Mouse (Mus musculus) brain, adult 2 months (tissue): ENCODE data around the gene Foxj2.

Source experiments
- DNase-seq: peaks from one replicate; pipeline ENCODE4 v3.0.0; 2011; ENCODE audit warnings: low read depth, low spot score

Gene Foxj2

DNA sequence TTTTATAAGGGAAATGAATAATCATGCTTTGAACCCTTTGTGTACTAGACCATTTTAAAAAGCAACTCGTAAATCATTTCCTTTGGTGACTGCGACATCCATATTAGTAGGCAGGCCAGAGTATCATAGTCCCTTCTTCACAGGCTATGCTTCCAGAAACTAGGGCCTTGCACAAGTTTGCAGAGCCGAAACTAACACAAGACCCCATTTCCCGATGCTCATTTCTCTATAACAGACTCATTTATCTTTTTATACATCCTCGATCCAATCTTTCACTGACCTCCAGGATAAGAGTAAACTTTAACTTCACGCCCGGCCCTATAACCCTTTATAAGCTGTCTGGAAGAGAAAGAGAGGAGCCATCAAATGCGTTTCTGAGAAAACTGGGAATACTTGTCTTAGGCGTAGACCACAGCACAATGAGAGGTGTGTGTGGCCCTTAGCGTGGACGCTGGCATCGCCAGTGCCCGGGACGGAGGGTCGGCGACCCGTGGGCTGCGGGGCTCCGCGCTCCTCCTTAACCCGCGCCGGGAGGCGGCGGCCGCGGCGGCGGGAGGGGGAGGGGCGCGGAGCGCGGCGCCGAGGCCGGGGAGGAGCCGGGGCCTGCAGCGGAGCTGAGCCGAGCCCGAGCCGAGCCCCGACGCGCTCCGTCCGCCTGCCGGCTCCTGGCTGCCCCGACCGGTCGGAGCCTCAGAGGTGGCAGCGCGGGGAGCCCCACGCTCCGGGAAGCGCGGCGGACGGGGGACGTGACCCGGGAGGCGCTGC lies at the start of gene Foxj2:
Foxj2 (plus strand) TSS at position 609 of the 765 bp plus-strand sequence.
- peak; percentile 74 for DNase-seq

DNA sequence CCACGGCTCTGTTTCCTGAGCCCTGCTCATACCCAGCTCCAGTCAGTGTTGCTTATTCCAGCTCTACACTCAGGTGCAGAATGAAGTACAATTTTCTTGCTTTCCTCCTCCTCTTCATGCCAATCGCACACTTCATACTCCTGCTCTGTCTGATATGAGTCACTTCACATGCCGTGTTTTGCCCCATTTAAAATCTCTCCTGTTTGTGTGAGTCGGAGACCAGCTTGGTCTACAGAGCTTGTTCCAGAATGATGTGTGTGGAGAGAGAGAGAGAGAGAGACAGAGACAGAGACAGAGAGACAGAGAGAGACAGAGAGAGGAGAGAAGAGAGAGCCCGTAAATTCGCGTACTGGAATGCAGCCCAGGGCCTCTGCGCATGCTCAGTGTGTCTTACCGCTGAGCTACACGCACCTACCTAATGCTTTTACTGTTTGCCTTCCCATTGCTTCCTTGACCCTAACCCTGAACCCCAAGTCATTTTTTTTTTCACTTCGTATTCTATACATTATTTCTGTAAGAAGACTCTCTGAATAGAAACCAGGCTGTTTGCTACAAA lies 48.9 kb upstream of the Foxj2 start:
- peak; percentile 85 for DNase-seq

DNA sequence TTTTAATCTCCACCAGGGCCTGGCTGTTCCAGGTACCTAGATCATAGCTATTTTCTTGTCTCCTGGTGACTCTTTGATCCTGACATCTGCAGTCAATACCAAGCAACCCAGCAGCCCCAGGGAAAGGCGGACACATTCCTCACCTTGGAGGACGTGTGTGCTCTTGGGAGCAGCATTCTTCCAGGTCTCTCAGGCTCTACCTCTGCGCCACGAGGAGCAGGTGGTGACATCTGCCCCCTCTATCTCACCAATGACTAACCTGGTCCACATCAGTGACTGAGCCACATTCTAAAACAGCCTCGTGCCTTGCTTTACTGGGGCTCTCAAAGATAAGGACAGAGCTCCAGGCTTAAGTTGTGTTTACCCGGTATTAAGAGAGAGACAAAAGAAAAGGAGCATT lies 47.0 kb upstream of the Foxj2 start:
- DNase-seq, result no peak

DNA sequence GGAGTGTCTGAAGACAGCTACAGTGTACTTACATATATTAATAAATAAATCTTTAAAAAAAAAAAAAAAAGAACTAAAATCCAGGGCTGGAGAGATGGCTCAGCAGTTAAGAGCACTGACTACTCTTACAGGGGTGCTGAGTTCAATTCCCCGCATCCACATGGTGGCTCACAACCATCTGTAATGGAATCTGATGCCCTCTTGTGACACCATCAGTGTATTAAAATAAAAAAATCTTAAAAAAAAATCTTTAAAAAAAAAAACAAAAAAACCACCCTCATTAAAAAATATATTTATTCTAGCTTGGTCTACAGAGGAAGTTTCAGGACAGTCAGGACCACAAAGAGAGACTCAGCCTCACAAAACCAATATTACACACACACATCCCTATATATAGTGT lies 45.4 kb upstream of the Foxj2 start:
- DNase-seq, result no peak

DNA sequence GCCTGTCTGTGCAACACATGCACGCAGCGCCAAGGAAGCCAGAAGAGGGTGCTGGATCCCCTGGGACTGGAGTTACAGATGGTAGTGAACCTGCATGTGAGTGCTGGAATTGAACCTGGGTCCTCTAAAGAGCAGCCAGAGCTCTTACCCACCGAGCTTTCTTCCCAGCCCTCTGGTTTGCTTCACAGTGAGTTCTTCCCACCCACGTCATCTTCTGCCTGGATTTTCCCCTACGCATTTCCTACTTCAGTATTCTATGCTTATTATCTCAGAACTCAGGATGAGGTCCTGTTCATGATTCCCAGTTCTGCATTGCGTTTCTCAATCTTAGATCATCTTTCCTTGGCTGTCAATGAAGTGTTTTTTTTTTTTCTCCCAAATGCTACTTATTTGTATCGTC lies 43.7 kb upstream of the Foxj2 start:
- peak; percentile 54 for DNase-seq

DNA sequence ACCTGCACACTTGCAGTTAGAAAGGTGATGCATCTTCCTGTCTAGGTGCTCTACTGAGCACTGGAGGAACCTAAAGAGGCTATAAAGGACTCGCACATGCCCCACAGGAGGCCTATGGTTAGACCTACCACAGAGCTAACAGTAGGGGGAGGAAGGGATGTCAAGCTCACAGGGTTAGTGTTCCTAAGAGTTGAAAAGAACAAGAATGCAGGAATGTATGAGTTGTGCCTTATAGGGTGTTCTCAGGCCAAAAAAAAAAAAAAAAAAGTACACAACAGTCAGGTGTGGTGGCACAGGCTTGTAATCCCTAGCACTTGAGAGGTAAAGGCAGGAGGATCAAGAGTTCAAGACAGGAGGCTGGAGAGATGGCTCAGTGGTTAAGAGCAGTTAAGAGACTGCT lies 39.8 kb upstream of the Foxj2 start:
- no peak for DNase-seq

DNA sequence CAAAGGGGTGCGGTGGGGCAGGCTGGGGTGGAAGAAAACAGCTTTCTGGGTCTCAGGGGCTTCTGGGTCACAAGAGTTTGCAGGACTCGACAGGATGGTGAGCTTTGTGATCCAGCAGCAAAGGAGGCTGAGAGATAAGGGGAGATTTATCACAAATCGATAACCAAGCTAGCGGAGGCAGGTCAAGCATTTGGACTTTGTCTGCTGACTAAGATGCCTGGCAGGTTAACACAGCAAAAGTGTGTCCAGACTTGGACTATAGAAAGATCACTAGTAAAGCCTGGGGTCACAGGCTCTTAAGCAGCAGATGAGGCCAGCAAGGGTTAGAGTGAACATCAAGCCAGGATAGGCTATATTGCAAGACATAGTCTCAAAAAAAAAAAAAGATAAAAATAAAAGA lies 38.5 kb upstream of the Foxj2 start:
- DNase-seq, result no peak

DNA sequence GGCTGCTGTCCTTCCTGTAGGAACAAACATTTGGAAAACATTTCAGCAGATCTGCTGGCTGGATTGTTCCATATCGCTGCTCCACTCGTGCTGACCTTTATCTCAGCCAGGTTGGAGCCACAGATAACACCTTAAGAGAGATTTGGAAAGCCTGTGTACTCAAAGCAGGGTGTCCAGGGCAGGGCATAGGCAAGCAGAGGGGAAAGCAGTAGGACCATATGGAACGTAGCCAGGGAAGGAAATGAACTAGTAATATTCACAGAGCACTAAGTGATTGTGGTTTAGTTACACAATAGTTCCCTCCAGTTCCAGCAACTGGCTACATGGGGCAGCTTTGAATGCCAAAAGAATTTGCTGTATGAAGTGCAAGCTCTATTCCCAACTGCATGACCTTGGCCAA lies 37.5 kb upstream of the Foxj2 start:
- DNase-seq, result peak; percentile 89

DNA sequence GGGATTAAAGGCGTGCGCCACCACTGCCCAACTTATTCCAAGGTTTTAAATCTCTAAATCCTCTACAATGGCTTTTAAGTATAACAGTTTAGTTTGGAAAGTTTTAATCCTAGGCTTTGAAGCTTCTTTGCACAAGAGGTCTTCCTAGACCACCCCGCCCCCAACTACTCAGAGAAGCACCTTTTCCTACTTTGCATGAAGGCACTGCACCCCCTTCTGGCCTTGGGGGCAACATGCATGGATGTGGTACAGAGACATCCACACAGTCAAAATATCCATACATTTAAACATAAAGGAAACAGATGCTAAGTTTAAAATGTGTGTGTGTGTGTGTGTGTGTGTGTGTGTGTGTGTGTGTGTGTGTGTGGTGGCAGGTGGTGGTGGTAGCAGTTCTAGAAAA lies 34.8 kb upstream of the Foxj2 start:
- DNase-seq, result peak; percentile 76

DNA sequence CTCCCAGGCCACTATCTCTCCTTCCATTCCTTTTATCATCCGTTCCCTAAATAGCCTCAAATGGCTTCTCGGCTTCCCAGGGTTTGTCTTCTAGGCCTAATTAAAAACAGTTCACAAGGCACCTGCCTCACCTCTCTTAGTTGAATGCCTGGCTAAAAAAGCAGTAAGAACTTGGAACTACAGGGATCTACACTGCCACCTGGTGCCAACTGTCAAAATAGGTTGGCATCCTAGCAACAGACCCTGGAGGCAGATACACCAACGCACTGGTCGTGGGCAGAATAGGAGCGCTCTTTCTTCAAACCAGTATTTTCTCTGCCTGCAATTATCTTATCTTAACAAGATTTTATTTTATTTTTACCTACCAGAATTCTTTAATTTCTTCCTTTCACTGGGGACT lies 33.4 kb upstream of the Foxj2 start:
- peak; percentile 96 for DNase-seq

DNA sequence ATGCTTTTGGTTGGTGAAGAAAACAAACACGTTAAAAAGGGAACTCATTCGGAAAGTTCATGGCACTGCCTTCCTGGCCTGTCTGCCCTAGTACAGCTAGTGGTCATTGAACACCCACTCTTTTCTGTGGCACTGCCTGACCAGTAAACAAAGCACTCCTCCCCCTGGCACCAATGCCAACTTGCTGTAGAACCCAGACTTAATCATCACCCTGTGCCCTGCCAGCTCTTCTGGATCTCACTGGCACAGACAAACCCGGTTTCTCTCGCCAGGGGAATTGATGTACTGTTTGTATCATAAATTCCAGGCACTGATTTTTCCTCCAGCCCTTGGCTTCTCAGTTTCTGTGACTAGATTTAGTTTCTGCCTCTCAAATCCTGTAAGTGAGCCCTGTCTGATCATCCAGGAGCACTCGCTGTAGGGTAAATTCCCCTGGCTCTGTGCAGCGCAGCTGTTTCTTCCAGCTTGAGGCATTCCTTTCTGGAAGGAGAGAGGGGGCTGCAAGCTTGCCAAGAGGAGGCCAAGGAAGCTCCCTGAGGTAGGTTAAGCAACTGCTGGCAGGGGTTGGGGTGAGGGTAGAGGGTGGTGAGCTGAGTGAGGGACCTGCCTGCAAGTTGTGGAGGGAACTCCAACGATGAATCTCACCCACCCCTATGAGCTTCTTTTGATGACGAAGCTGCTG lies 24.3 kb upstream of the Foxj2 start:
- DNase-seq, result peak; percentile 73

DNA sequence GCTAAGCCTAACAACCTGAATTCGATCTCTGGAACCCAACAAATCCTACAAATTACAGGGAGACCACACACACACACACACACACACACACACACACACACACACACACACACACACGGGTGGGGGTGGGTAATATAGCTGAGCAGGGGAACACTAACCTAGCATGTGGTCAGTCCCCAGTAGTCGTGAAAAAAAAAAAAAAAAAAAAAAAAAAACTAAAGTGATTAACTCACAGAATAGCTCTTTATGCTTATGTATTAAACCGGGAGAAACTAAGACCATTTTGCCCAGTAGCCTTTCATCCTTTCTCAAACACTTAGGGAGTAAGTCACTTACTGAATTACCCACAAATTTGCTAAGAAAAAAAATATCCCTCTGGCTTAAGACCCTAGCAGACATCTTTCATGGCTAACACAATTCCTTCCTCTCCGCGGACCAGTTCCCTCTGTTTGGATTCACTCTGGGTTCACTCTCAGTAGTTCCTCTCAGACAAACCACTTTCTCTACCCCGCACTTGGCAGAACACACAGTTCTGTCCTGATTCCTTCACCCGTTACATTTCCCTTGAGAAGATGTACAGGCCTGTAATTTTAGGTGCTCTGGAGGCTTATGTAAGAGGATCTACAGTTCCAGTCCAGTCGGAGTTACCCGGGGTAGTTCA lies 18.9 kb upstream of the Foxj2 start:
- DNase-seq, result peak; percentile 86

DNA sequence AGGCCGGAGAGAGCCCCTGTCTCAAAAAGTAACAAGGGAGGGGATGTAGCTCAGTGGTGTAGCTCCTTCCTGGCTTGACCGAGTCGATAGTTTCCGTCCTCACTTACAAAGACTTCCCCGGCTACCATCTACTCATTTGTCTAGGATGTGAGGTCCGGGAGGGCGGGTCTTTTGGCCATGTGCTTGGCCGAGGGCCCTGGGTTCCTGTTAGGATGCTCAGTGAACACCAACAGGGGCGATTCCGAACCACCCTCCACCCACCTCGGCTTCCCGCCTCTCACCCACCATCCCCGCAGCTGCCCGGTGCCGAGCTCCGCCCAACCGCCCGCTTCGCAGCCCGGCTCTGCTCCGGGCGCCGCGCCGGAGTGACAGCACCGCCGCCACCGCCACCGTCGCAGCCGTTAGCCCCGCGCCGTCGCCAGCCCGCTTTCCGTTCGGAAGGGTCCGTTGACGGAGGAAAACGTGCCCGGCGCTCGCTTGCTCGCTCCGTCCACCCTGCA lies 18.4 kb upstream of the Foxj2 start, which contains the start of gene Slc2a3:
Slc2a3 (minus strand) TSS at position 340 of the 500 bp plus-strand sequence.
- peak; percentile 79 for DNase-seq

DNA sequence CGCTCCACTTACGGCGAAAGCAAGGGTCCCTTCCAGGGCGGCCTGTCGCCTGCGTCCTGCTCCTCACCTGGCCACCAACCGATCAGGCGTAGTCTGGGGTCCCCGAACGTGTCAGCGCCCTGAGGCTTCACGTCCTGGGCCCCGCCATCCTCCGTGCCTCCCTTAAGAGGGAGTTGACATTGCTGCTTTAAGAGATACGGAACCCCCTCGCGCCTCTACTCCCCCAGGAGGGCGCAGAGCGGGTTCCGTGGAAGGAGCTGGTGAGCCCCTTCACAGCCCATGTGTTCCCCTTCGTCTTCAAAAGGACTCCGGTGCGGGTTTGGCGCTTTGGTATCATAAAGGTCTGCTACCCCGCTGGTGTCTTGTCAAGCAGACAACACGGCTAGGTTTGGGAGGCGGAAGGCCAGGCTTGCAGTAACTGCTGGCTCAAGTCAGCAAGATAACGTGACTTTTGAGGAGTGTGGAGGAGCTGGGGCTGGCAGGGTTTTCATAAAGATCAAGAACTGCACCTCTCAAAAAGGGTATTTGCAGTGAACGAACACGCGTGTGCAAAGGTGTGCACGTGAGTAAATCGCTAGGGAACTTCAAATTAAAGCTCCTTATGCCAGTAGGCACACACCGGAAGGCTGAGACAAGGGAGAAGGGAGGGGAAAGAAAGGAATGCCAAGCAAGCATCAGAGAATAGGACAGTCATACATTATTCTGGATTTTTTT lies 17.8 kb upstream of the Foxj2 start:
- peak; percentile 78 for DNase-seq

DNA sequence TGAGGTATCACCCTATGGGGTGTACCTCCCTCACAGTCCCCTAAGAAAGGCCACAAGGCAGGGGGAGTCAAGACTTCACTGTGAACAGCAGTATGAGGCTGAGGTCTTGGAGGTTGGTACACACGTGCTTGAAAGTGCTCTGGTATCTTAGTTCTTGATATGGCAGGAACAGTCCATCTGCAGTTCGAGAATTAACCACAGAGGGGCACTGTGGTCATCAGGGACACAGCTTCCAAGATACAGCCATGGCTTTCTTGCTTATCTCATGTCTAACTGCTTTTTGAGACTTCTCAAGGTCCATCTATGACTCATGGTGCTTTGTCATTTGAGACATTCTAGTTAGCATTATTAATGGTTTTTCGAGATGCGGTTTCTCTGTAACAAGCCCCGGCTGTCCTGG lies 15.3 kb upstream of the Foxj2 start:
- peak; percentile 87 for DNase-seq

DNA sequence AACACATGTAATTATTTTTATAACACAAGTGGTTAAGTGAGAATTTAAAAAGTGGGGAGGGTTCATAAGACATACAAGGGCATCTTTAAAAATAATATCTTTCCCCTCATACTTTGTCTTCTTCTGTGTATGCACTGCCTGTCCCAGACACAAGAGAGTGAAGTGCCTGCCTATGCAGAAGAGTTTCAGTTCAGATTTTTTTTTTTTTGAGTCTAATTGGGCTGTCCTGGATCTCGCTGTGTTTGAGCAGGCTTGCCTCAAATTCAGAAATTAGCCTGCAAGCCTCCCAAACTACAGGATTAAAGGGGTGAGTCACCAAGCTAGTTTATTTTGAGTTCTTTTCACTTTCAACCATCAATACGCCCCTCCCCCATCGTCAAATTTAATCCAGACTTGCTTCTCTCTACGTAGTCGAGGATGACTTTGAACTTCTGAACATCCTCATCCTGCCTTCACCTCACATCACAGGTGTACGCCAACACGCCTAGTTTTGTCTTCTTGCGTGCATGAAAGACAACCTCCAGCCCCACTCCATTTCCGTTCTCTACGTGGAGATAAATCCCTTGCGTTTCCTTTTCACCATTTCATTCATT lies 9.6 kb upstream of the Foxj2 start:
- no peak for DNase-seq

DNA sequence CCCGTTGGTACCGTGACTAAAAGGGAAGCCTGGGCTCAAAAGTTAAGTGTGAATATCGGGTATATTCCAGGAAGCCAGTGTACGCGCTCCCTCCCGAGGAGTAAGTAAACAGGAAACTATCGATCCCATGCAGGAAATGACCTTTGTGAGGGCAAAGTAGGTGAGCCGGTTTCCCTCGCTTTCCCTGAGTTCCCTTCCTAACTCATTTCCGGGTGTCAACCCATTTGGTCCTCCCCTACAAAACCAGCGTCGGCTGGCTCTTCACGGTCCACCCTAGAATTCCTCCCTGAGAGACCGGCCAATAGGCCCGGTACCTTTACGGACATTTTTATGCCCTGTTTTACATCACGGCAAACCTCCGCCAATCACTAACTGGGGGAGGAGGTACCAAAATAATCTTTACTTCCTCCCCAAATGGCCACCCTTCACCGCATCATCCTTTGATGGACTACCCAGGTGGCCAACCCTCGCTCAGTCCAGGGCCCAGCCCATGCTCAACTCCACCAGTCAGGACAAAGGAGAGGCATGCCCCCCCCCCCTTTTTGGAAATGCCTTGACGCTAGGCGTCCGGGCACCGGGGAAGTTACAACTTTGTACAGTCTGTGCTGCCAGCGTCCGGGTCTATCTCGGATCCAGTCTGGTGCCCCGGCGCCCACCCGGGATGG lies 9.0 kb upstream of the Foxj2 start:
- DNase-seq, result peak; percentile 100

DNA sequence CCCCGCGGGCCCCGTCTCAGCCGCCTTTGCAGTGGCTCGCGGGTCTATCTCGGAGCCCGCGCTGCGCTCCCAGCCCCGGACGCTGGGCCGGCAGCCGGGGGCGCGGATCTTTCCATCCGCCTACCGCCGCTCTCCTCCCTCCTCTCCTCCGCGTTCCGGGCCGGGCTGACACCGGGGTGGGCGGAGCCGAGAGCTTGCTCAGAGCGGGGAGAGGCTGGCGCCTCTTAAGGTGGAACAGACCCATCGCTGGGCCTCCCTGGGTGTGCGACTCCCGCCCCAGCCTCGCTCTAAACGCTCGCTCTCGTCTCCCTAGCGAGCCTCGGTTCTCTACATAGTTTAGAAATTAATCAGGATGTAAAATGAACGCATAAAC lies 8.4 kb upstream of the Foxj2 start:
- DNase-seq, result peak; percentile 98

DNA sequence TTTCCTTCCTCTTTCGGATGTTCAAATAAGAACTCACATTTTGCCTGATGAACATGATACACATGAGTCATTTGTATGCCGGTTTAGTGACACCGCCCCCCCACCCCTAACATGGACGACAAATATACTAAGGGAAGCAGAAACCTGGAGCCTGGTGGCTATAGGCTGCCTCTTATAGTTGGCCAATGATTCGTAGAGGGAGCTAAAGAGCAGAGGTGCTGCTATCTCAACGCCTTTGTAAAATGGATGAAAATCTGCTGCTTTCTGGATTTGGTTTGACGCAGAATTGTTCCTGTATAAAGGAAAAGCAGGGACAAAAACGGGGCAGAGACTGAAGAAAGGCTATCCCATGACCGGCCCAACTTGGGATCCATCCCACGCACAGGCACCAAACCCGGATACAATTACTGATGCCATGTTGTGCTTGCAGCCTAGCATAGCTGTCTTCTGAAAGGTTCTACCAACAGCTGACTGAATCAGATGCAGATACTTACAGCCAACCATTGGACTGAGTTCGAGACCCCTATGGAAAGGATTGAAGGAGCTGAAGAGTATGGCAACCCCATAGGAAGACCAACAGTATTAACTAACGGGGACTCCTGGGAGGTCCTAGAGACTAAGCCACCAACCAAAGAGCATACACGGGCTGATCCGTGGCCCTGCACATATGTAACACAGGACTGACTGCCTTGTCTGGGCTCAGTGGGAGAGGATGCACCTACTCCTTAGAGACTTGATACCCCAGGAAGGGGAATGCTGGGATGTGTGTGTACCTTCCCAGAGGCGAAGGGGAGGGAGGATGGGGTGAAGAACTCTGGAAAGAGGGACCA lies 7.7 kb upstream of the Foxj2 start:
- DNase-seq, result peak; percentile 80

DNA sequence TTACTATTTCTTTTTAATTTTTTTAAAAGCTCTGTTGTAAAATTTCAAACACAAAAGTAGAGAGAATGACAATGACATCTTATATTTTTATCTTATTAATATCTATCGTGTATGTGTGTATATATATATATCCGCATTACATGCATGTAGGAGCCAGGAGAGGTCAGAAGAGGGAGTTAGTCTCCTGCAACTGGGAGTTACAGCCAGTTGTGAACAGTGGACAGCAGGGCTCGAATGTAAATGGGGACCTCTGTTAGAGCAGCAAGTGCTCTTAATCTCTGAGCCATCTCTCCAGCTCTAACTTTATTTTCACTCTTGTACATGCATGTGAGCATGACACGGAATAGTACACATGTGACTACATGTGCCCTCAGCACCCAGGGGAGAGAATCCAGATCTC lies 7.0 kb upstream of the Foxj2 start:
- no peak for DNase-seq
